Mouse (Mus musculus): ENCODE measurements at regions not wholly inside any gene's neighbourhood (a gene's known extent, or its start where the extent isn't known, plus 50 kb on each side); places are given as distances from the start of the nearest gene placed in this dataset.

DNA sequence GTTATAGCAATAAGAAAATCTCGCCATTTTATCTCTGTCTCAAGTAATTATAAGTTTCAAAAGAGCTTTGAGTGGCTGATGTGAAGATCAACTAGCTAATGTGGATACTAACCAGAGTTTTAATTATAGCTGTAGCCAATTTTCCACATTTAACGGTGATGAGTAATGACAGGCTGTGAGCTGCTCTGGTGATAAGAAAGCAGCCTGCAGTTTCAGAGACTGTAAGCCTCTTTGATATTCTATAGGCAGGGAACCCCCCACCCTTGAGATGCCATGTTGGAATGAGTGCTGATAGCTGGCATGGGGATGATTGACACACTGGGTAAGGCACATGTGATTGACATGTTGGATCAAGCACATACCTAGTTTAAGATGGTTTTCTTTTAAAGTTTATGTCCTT, 245.6 kb upstream of the Ubash3b start:
- TF ChIP-seq CTCF (IDR thresholded peaks at IDR 0.05; ENCODE audit: low read depth) (no peak), EP300 (IDR thresholded peaks at IDR 0.05; ENCODE audit: low read depth) (no peak)

All from liver, embryonic 14.5 days (tissue).